21 mouse cellular contexts compared by ENCODE assay signal in the genomic region with DNA sequence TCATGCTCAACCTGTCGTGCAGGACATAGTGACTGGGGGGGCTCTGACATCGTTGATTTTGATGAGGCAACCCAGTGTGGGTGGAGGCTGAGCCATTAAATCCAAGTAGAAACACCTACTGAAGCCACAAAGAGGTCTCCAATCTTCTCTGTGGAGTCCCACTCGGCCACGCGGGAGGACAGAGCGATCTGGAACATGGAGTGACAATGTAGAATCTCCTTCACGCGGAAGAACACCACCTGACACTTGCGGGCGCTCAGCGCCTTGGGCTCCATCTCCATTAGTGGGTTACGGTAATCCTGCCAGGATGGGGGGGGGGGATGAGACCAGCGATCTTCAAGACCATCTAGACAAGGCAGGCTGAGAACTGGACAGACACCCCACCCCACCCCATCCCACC.
"Had no signal": no experiment of that assay in that cellular context is flagged by ENCODE, and none has a peak within 500 bp of the region (broad histone marks: within the 10 kb centered on the region; RNA-seq: fewer than 3 reads in every experiment).

No protein-coding gene starts in this region.

- H3K27ac ChIP-seq: heart, adult 2 months; heart, embryonic 13.5 days; heart, embryonic 15.5 days; hindbrain, embryonic 14.5 days; kidney, embryonic 15.5 days; kidney, postnatal 0 days; limb, embryonic 13.5 days; limb, embryonic 15.5 days; liver, embryonic 12.5 days; liver, embryonic 14.5 days had no signal

- H3K4me3 ChIP-seq: heart, adult 2 months; heart, embryonic 13.5 days; heart, embryonic 15.5 days; kidney, embryonic 15.5 days; limb, embryonic 13.5 days; limb, embryonic 15.5 days; liver, embryonic 12.5 days had no signal

- DNase-seq: gastrocnemius, postnatal 36 days; heart, adult 11 months; heart, adult 2 months; heart, postnatal 36 days; kidney, adult 11 months; kidney, adult 2 months; kidney, adult 9 months; kidney, postnatal 14 days; kidney, postnatal 36 days; layer of hippocampus, adult 9-11 months; layer of hippocampus, postnatal 36 days; lung, adult 18-20 months had no signal
